Mouse (Mus musculus): ENCODE results near the gene Ssbp2. TPM values are rescaled to one million over a fixed set of nuclear protein-coding genes. Genes with fewer than 3 reads are reported as not detected.

The Ssbp2 gene
- polyA plus RNA-seq, 1 experiment from 2014 or later, result 100 TPM

- H3K9me3 ChIP-seq (replicated peaks), result no peaks in the 10 kb centered on the region
- WGBS, result 89% methylated on average over 7 of the region's 7 CpGs
- no peak for ATAC-seq (replicated peaks; ENCODE audit: insufficient number of reproducible peaks, insufficient read depth, low FRiP score, low read depth)
- no peaks in the 10 kb centered on the region for H3K4me1 ChIP-seq (replicated peaks)
- no peaks in the 10 kb centered on the region for H3K36me3 ChIP-seq
- H3K27ac ChIP-seq, result no peak overlapping the region
- H3K9ac ChIP-seq, result no peak overlapping the region
- no peak overlapping the region for H3K4me3 ChIP-seq
- H3K27me3 ChIP-seq, result no peaks in the 10 kb centered on the region
- no peak overlapping the region for H3K4me2 ChIP-seq
These were observed 145.2 kb downstream of the Ssbp2 start for GRCm38 (mm10) chr13:91605043-91605840.

GRCm38 (mm10) chr13:91610601-91611000 is 150.5 kb downstream of the Ssbp2 start:
- H3K9me3 ChIP-seq (replicated peaks), result no peaks in the 10 kb centered on the region
- H3K4me2 ChIP-seq, result no peak overlapping the region
- H3K9ac ChIP-seq, result no peak overlapping the region
- H3K36me3 ChIP-seq, result no peaks in the 10 kb centered on the region
- WGBS, result 69% methylated on average over 4 of the region's 4 CpGs
- H3K27ac ChIP-seq, result no peak overlapping the region
- no peak overlapping the region for H3K4me3 ChIP-seq
- no peaks in the 10 kb centered on the region for H3K4me1 ChIP-seq (replicated peaks)
- no peaks in the 10 kb centered on the region for H3K27me3 ChIP-seq
- ATAC-seq (replicated peaks; ENCODE audit: insufficient number of reproducible peaks, insufficient read depth, low FRiP score, low read depth), result no peak

- no peak overlapping the region for H3K4me2 ChIP-seq
- no peak for ATAC-seq (replicated peaks; ENCODE audit: insufficient number of reproducible peaks, insufficient read depth, low FRiP score, low read depth)
- H3K9me3 ChIP-seq (replicated peaks), result no peaks in the 10 kb centered on the region
- H3K9ac ChIP-seq, result no peak overlapping the region
- 89% methylated on average over 3 of the region's 3 CpGs for WGBS
- no peak overlapping the region for H3K27ac ChIP-seq
- no peaks in the 10 kb centered on the region for H3K4me1 ChIP-seq (replicated peaks)
- H3K27me3 ChIP-seq, result no peaks in the 10 kb centered on the region
- no peaks in the 10 kb centered on the region for H3K36me3 ChIP-seq
- no peak overlapping the region for H3K4me3 ChIP-seq
These were observed 151.8 kb downstream of the Ssbp2 start for GRCm38 (mm10) chr13:91611909-91612308.

GRCm38 (mm10) chr13:91612578-91612977 is 152.5 kb downstream of the Ssbp2 start:
- Histone ChIP-seq H3K9me3 (replicated peaks) (no peaks in the 10 kb centered on the region), H3K4me1 (replicated peaks) (no peaks in the 10 kb centered on the region), H3K4me2 (no peak overlapping the region), H3K4me3 (no peak overlapping the region), H3K27ac (no peak overlapping the region), H3K9ac (no peak overlapping the region), H3K27me3 (no peaks in the 10 kb centered on the region), H3K36me3 (no peaks in the 10 kb centered on the region)
- no peak for ATAC-seq (replicated peaks; ENCODE audit: insufficient number of reproducible peaks, insufficient read depth, low FRiP score, low read depth)
- WGBS, result 84% methylated on average over 4 of the region's 4 CpGs

- WGBS, result 86% methylated on average over 3 of the region's 3 CpGs
- ATAC-seq (replicated peaks; ENCODE audit: insufficient number of reproducible peaks, insufficient read depth, low FRiP score, low read depth), result no peak
- H3K27me3 ChIP-seq, result no peaks in the 10 kb centered on the region
- H3K36me3 ChIP-seq, result no peaks in the 10 kb centered on the region; the same call in 1 of the 2 replicates
- no peak overlapping the region for H3K27ac ChIP-seq
- H3K4me2 ChIP-seq, result no peak overlapping the region
- H3K9ac ChIP-seq, result no peak overlapping the region
- no peaks in the 10 kb centered on the region for H3K4me1 ChIP-seq (replicated peaks)
- H3K9me3 ChIP-seq (replicated peaks), result no peaks in the 10 kb centered on the region
- no peak overlapping the region for H3K4me3 ChIP-seq
These were observed 156.0 kb downstream of the Ssbp2 start for GRCm38 (mm10) chr13:91616050-91616449.

GRCm38 (mm10) chr13:91616876-91617275 is 156.8 kb downstream of the Ssbp2 start:
- Histone ChIP-seq H3K9ac (no peak overlapping the region), H3K36me3 (no peaks in the 10 kb centered on the region; the same call in 1 of the 2 replicates), H3K4me3 (no peak overlapping the region), H3K4me2 (no peak overlapping the region), H3K4me1 (replicated peaks) (no peaks in the 10 kb centered on the region), H3K27ac (no peak overlapping the region), H3K9me3 (replicated peaks) (no peaks in the 10 kb centered on the region), H3K27me3 (no peaks in the 10 kb centered on the region)
- WGBS, result 83% methylated on average over 5 of the region's 5 CpGs
- no peak for ATAC-seq (replicated peaks; ENCODE audit: insufficient number of reproducible peaks, insufficient read depth, low FRiP score, low read depth)

GRCm38 (mm10) chr13:91619431-91619830 is 159.3 kb downstream of the Ssbp2 start:
- ATAC-seq (replicated peaks; ENCODE audit: insufficient number of reproducible peaks, insufficient read depth, low FRiP score, low read depth), result no peak
- WGBS, result 20% methylated on average over 1 of the region's 1 CpGs
- Histone ChIP-seq H3K27ac (no peak overlapping the region), H3K27me3 (no peaks in the 10 kb centered on the region), H3K9me3 (replicated peaks) (no peaks in the 10 kb centered on the region), H3K9ac (no peak overlapping the region), H3K4me2 (no peak overlapping the region), H3K4me3 (no peak overlapping the region), H3K4me1 (replicated peaks) (no peaks in the 10 kb centered on the region), H3K36me3 (no peaks in the 10 kb centered on the region; the same call in 1 of the 2 replicates)

GRCm38 (mm10) chr13:91620541-91620940 is 160.5 kb downstream of the Ssbp2 start:
- Histone ChIP-seq H3K36me3 (no peaks in the 10 kb centered on the region; the same call in 1 of the 2 replicates), H3K27me3 (no peaks in the 10 kb centered on the region), H3K27ac (no peak overlapping the region), H3K4me1 (replicated peaks) (no peaks in the 10 kb centered on the region), H3K9me3 (replicated peaks) (no peaks in the 10 kb centered on the region), H3K4me2 (no peak overlapping the region), H3K4me3 (no peak overlapping the region), H3K9ac (no peak overlapping the region)
- no peak for ATAC-seq (replicated peaks; ENCODE audit: insufficient number of reproducible peaks, insufficient read depth, low FRiP score, low read depth)
- WGBS, result 88% methylated on average over 3 of the region's 3 CpGs

- Histone ChIP-seq H3K4me1 (replicated peaks) (no peaks in the 10 kb centered on the region; the same call in 1 of the 2 replicates), H3K9ac (no peak overlapping the region), H3K4me2 (no peak overlapping the region), H3K36me3 (no peaks in the 10 kb centered on the region), H3K9me3 (replicated peaks) (no peaks in the 10 kb centered on the region), H3K27ac (no peak overlapping the region), H3K4me3 (no peak overlapping the region), H3K27me3 (no peaks in the 10 kb centered on the region)
- no peak for ATAC-seq (replicated peaks; ENCODE audit: insufficient number of reproducible peaks, insufficient read depth, low FRiP score, low read depth)
- WGBS, result 65% methylated on average over 9 of the region's 9 CpGs
These were observed 171.3 kb downstream of the Ssbp2 start for GRCm38 (mm10) chr13:91631291-91631799.

- Histone ChIP-seq H3K36me3 (no peaks in the 10 kb centered on the region), H3K9ac (no peak overlapping the region), H3K4me2 (no peak overlapping the region), H3K4me1 (replicated peaks) (peaks cover 4% of the 10 kb centered on the region), H3K27me3 (no peaks in the 10 kb centered on the region), H3K27ac (no peak overlapping the region), H3K9me3 (replicated peaks) (no peaks in the 10 kb centered on the region), H3K4me3 (no peak overlapping the region)
- 44% methylated on average over 7 of the region's 7 CpGs for WGBS
- no peak for ATAC-seq (replicated peaks; ENCODE audit: insufficient number of reproducible peaks, insufficient read depth, low FRiP score, low read depth)
These were observed 174.0 kb downstream of the Ssbp2 start for GRCm38 (mm10) chr13:91634123-91634522.

- 84% methylated on average over 2 of the region's 2 CpGs for WGBS
- H3K36me3 ChIP-seq, result no peaks in the 10 kb centered on the region
- H3K9me3 ChIP-seq (replicated peaks), result no peaks in the 10 kb centered on the region
- peaks cover 9% of the 10 kb centered on the region for H3K4me1 ChIP-seq (replicated peaks)
- no peak for ATAC-seq (replicated peaks; ENCODE audit: insufficient number of reproducible peaks, insufficient read depth, low FRiP score, low read depth)
- no peak overlapping the region for H3K27ac ChIP-seq
- H3K4me2 ChIP-seq, result no peak overlapping the region
- H3K9ac ChIP-seq, result no peak overlapping the region
- H3K4me3 ChIP-seq, result no peak overlapping the region
- no peaks in the 10 kb centered on the region for H3K27me3 ChIP-seq
These were observed 175.9 kb downstream of the Ssbp2 start for GRCm38 (mm10) chr13:91635957-91636356.

- Histone ChIP-seq H3K27me3 (no peaks in the 10 kb centered on the region), H3K36me3 (no peaks in the 10 kb centered on the region), H3K27ac (no peak overlapping the region), H3K9me3 (replicated peaks) (no peaks in the 10 kb centered on the region), H3K4me3 (no peak overlapping the region), H3K4me1 (replicated peaks) (peaks cover 9% of the 10 kb centered on the region), H3K9ac (no peak overlapping the region), H3K4me2 (no peak overlapping the region)
- WGBS, result 14% methylated on average over 5 of the region's 5 CpGs
- ATAC-seq (replicated peaks; ENCODE audit: insufficient number of reproducible peaks, insufficient read depth, low FRiP score, low read depth), result peak; percentile 55; the same call in 1 of the 2 replicates
These were observed 176.7 kb downstream of the Ssbp2 start for GRCm38 (mm10) chr13:91636814-91637213.
